Mouse (Mus musculus) lung, postnatal 4 days (tissue): Measurements from ENCODE around the gene Nkain1.
A peak's percentile ranks its signal among the peaks of the same experiment; 100 is the strongest.

Source experiments
- DNase-seq, 2 experiments: peaks; one replicate each; pipeline ENCODE4 v3.0.0; 2021

Nkain1 gene

DNA sequence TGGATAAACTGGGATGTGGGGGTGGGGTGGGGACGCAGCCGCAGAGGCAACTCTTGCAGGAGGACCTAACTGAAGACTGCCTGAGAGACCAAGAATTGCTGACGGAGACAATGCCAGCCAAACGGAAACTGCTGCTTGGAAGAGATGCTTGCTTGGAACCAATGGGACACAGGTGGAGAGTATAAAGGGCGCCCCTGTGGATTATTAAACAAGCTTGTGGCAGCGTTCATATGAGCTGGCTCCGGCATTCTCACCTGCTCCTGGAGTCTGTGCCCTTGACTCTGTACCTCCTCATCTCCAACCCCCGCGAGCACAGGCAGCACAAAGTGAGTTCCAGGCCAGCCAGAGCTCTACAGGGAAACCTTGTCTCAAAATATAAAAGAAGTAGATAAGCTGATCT, 23.5 kb downstream of the Nkain1 start:
- DNase-seq = no peak

DNA sequence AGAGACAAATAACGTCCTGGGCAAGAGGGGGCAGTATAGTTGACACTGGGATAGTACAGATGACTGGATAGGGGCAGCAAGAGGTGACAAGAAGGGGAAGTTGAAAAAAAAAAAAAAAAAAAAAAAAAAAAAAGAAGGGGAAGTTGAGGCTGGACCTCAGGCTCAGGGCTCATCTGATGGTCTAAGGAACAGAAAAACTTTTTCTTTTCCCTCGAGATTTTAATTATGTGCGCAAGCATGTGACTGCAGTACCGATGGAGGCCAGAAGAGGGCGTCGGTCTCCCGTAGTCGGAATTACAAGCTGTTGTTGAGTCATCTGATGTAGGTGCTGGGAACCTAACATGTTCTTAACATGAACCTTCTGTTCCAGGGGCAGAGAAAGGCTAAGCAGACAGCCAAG, 24.8 kb downstream of the Nkain1 start:
- no peak for DNase-seq

GRCm38 (mm10) chr4:130546798-130547562, 27.0 kb downstream of the Nkain1 start:
- DNase-seq = no peak

DNA sequence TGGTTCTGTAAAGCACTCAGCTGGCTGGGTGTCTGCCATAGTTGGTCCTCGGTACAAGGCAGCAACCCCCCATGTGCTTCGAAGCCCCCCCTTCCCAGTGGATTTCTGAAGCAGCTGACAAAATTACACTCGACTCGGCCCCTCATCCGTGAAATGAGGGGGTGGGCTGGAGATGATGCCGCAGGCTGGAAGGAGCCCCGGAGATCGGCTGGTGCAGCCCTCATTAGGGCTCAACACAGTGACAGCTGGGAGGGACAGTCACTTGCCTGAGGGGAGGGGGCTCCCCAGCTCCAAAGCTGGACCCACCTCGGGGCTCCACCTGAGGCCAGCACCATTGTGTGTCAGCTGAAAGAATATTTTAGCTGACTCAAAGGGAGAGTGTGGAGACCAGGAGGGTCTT, 29.6 kb downstream of the Nkain1 start:
- DNase-seq = no peak

GRCm38 (mm10) chr4:130543121-130543520, 30.9 kb downstream of the Nkain1 start:
- DNase-seq = no peak

- DNase-seq = no peak
These were observed 33.1 kb downstream of the Nkain1 start for GRCm38 (mm10) chr4:130540831-130541230.

DNA sequence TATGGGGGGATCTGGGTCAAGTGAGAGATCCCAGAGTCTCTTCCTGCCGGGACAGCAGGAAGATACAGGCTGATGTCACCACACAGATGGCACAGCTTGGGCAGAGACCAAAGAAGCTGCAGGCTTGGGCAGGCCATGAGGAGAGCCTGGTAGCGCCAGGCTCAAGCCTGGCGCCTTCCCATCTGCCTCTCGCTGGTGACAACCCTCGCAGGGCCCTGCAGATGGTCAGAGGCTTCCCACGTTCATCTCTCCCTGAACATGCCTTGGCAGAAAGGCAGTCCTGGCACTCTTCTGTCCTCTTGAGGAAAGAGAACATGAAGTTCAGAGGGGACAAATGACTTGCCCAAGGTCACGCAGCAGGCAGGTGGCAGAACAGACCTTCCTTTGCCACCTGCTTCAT, 34.3 kb downstream of the Nkain1 start:
- no peak for DNase-seq

DNA sequence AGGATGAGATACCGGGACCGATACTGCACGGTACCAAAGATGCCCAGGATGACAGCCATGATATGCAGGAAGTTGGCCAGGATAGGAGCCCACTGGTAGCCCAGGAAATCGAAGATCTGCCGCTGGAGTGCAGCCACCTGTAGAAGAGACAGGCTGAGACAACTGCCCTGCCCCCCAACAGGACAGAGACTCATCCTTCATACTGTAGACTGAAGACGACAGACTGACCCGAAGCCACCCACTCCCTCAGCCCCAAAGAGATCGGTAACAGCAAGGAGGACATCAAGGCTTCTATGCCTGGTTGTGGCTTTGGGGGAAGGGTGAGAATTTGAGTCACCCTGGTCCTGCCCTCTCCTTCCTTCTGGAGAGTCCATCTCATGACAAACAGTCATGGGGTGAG, 34.9 kb downstream of the Nkain1 start:
- no peak for DNase-seq

DNA sequence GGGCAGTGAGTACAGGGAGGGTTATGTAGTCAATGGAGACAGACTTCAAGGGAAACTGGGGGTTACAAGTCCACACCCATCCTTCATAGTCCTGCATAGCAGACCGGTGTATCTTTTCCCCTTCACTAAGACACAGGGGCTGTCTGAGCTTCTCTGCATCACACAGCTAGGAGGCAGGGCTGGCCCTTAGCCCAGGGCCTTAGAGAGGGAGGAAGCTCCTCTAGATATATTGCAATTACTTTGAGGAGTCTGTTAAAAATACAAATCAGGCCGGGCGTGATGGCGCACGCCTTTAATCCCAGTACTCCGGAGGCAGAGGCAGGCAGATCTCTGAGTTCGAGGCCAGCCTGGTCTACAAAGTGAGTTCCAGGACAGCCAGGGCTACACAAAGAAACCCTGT, 36.6 kb downstream of the Nkain1 start:
- DNase-seq = no peak

GRCm38 (mm10) chr4:130535789-130536188, 38.2 kb downstream of the Nkain1 start:
- no peak for DNase-seq

DNA sequence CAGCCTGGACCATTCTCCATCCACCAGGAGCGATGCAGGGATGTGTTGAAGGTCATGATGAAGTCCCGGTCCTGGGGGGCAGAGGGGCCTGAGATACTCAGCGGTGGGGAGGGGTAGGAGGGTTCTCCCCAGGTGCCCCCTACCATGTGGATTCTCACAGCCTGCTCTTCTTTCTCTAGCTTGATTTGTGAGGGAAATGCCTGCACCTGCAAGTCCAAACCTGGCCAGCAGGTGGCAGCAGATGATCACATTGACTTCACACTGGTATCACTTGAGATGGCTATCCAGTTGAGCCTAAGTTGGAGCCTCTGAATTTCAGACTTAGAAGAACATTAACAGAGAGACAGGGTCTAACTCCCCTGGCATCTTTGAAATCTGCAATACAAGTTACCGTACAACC, 40.0 kb downstream of the Nkain1 start:
- DNase-seq = peak; percentile 70 to 86

DNA sequence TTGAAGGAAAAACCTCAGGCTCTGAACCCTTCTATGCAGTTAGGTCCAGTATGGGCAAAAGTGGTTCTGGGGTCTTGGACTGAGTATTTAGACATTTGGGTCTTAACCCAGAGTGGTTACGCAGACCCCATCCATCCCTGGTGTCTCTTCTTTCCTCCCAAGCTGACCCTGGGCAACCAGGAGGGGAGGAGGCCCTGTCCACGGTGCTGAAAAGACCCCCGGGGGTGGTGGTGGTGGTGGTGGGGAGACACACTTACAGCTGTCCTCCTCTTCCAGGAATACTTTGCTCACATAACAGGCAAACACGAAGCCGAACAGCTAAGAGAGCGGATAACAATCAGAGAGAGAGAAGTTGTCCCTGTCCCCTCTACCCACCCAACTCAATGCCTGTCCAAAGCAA, 41.6 kb downstream of the Nkain1 start:
- no peak for DNase-seq

- peak; percentile 73 to 80 for DNase-seq
These were observed 42.2 kb downstream of the Nkain1 start for GRCm38 (mm10) chr4:130531645-130532280.

- DNase-seq = no peak
These were observed 46.2 kb downstream of the Nkain1 start for GRCm38 (mm10) chr4:130527804-130528203.

DNA sequence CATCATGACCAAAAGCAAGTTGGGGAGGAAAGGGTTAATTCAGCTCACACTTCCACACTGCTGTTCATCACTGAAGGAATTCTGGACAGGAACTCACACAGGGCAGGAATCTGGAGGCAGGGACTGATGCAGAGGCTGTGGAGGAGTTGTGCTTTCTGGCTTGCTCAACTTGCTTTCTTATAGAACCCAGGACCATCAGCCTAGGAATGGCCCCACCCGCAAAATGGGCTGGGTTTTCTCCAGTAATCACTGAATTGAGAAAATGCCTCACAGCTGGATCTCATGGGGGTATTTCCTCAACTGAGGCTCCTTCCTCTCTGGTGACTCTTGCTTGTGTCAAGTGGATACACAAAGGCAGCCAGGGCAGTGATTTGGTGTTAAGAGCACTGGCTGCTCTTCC, 48.9 kb downstream of the Nkain1 start:
- no peak for DNase-seq

DNA sequence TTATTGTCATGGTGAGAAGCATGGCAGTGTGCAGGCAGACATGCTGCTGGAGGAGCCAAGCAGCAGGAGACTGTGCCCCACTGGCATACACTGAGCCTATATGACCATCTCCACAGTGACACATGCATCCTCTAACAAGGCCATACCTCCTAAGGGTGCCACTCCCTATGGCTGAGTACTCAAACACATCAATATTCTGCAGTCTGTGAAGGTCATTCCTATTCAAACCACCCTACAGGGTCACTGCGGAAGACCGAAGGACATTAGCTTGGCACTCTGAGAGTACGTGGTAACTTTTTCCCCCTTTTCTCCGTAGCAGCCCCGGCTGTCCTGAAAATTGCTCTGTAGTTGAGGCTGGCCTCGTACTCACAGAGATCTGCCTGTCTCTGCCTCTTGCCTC, 52.5 kb downstream of the Nkain1 start:
- no peak for DNase-seq

DNA sequence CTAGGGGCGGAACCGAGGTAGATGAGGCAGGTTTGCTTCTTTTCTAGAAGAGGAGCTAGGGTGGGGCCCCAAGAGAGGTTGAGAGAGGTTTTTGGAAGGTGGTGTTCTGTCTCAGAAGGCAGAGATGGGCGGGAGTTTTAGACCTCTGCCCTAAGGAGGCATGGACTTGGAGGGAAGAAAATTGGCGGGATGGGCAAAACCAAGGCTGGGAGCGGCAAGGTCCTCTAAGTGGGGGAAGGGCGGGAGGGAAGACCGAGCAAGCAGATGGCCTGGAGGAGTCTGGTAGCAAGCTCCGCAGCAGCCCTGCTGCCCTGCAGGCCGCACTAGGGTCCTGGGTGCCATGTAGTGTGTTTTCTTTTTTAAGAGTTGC, 53.5 kb downstream of the Nkain1 start:
- DNase-seq = no peak

- peak; percentile 95 to 96 for DNase-seq
These were observed 54.1 kb downstream of the Nkain1 start for GRCm38 (mm10) chr4:130519567-130520481.

GRCm38 (mm10) chr4:130516490-130516889, 57.5 kb downstream of the Nkain1 start:
- no peak for DNase-seq
